Mouse (Mus musculus) ovary, postnatal 10 days (tissue): ENCODE results near the gene 1110008L16Rik.
"Not testable (repeated sequence)": the region's sequence is repeated elsewhere in the genome, so short reads cannot be mapped to it uniquely, and the experiment has no call there.

ENCODE experiments used
- DNase-seq: peaks from one replicate; pipeline ENCODE4 v3.0.0; 2022; ENCODE audit warnings: low spot score

1110008L16Rik gene

GRCm38 (mm10) chr12:55299336-55299735, at the start of gene 1110008L16Rik:
1110008L16Rik (plus strand) TSS chr12:55299577.
- no peak for DNase-seq

DNA sequence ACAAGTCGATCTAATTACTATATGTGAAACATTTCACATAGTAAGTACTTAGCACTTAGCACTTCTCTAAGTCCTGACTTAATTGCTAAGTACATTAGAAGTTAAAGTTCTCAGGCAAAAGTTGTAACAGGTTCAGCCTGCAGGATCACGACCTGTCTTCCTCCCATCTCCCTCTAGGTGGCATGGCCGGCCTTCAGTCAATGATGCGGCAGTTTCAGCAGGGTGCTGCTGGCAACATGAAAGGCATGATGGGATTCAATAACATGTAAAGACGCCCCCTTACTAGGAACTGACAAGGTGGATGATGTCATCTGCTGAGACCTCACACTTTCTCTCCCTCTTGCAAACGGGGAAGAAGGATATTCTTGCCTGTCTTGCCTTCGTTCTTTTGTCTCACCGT, 37.4 kb upstream of the 1110008L16Rik start:
- DNase-seq = not testable (repeated sequence)

DNA sequence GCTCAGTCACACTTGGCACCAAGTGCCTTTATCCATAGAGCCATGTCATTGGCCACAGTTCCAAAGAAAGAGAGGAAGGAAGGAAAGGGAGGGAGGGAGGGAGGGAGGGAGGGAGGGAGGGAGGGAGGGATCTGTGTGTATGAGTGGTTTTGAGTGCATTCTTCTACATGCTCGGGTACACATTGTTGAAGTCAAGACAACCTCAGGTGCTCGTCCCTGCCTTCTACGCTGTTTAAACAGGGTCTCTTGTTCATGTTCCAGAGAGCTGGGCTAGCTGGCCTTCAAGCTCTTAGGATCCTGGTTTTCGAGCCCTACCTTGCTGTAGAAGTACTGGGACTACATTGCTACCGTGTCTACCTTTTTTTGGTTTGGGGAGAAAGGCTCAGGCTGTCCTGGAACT, 36.0 kb upstream of the 1110008L16Rik start:
- not testable (repeated sequence) for DNase-seq

DNA sequence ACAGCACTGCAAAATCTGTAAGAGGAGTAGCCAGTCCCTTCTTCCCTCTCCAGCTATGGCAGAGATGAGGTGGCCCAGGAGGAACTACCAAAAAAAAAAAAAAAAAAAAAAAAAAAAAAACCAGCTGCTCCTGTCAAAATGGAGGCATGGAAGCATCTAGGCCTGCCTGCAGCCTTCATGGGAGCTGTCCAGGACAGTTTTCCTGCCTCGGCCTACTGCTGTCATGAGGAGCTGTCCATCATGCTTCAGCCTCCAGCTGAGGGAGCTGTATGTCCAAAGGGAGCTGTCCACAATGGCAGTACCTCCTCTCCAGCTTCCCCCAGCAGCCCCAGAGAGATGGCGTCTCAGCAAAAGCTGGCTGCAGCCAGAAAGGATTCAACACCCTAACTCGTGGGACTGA, 27.1 kb upstream of the 1110008L16Rik start:
- DNase-seq = no peak

DNA sequence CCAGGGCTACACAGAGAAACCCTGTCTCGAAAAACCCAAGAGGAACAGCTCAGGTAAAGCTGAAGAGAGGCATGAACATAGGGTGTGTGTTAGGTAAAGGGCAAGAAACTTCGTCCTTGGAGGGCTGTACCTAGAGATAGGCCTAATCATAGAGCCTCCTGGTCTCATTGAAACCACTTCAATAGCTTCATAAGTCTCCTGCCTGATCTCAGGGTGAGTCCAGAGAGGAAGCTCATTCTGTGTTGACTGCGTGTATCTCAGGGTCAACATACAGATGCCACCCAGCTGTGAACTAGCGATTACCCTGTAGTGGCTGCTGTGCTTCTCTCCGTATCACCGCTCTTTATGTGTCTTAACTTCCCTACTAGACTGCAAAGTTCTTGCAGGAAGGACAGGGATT, 21.8 kb upstream of the 1110008L16Rik start:
- DNase-seq = not testable (repeated sequence)

GRCm38 (mm10) chr12:55298112-55298511, 1.3 kb upstream of the 1110008L16Rik start:
- no peak for DNase-seq

- no peak for DNase-seq
Measured at GRCm38 (mm10) chr12:55300820-55301351, 1.5 kb downstream of the 1110008L16Rik start.

GRCm38 (mm10) chr12:55301472-55302300, 2.3 kb downstream of the 1110008L16Rik start:
- no peak for DNase-seq

DNA sequence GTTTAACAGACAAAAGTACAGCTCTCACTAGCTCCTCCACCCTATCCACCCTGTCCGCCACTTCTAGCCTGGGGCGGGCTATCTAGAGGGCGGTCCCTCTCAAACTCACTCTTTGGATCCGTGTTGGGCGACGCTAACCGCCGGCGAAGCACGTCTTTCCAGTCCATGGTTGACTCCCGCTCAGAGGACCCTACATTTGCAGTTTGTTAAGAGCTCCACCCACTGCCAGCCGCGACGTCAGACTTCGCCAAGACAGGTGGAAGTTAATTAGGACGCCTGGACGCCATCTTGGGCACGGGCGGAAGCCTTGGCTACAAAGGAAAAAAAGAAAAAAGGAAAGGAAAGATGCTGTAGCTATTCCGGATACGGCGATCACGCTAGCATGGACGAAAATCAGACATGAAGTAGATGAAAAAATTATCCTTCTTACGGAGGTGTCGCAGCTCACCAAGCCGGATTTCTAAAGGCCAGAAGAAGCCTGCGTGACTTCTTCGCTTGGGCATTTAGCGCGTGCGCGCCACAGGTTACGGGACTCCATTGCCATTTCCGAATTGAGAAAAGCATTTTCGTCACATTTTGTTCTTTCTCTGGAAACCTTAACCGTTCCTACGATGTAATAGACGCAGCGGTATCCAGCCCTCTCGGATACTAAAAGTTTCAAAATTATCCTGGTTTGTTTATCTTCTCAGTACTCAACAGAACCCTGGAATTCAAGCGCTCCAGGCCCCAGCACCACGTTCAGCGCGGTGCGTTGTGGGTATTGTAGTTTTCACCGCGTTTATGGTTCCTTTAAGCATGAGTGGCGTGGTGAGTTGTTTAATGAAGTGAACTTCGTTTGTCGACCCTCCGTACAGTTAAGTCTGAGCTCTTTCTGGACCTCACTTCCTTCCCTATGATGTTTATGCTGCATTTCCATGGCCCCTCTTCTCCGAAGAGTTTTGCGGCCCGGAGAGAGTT, 3.4 kb downstream of the 1110008L16Rik start, which contains the start of gene Ppp2r3c:
Gene Ppp2r3c (minus strand): TSS at position 514 of the 957 bp plus-strand sequence.
- peak; percentile 71 for DNase-seq

GRCm38 (mm10) chr12:55306371-55306770, 7.0 kb downstream of the 1110008L16Rik start:
- DNase-seq = no peak

DNA sequence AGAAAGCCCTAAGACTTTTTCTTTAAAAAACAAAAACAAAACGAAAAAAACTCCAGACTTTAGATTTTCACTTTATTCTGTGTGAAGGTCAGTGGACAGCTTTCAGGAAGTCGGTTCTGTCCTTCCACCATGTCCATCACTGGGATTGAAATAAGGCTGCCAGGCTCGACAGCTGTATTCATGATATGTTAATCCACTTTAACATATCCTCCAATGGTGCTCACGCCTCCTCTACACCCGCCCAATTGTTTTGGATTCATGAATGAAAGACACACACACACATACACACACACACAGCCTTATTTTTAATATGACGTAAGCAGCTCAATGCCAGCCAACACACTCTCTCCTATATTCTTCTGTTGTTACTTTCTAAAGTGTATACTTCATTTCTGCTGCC, 8.2 kb downstream of the 1110008L16Rik start:
- DNase-seq = no peak

DNA sequence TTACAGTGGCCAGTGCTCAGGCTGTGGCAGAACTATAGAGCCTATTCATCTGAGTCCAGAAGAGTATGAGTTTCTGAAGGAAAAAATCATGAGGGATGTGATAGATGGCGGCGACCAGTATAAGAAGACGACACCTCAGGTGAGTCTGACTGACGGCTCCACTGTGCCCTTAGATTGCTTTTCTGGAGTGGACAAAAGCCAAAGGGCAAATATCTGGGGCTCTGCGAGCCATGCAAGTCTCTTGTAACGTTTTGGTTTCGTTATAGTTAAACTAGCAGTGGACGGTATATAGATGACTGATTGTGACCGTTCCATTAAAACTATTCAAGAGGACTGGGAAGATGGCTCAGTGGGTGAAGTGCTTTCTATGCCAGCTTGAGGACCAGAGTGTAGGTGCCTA, 9.4 kb downstream of the 1110008L16Rik start:
- no peak for DNase-seq

DNA sequence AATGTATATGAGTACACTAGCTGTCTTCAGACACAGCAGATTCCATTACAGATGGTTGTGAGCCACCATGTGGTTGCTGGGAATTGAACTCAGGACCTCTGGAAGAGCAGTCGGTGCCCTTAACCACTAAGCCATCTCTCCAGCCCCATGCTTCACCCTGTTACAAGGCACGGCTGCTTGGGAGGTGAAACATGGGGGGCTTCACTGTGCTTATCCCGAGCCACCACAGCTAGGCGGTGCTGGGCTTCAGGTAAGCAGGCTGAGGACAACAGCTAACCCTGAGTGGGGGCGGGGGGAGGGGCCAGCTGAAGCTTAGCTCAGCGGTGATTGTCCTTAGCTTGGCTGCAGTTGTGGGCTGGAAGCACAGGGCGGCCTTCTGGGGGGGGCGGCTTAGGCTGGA, 10.1 kb downstream of the 1110008L16Rik start:
- no peak for DNase-seq

GRCm38 (mm10) chr12:55311841-55312240, 12.5 kb downstream of the 1110008L16Rik start:
- no peak for DNase-seq

DNA sequence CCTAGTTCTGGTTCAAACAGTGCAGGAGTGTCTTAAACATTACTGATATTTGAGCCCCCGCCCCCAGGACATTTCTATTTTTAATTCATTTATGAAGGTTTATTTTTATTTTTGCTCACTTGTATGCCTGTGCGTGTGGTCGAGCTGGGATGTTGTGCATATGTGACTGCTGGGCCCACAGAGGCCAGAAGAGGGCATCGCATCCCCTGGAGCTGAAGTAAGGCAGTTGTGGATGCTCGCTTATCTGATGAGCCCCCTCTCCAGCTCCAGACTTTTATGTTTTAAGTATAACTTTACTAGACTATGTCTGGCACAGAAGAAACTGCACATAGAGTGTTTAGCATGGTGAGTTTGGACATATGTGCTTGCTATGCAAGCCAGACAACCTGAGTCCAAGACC, 14.5 kb downstream of the 1110008L16Rik start:
- no peak for DNase-seq

- DNase-seq = peak; percentile 39
Measured at GRCm38 (mm10) chr12:55315192-55315591, 15.8 kb downstream of the 1110008L16Rik start.

DNA sequence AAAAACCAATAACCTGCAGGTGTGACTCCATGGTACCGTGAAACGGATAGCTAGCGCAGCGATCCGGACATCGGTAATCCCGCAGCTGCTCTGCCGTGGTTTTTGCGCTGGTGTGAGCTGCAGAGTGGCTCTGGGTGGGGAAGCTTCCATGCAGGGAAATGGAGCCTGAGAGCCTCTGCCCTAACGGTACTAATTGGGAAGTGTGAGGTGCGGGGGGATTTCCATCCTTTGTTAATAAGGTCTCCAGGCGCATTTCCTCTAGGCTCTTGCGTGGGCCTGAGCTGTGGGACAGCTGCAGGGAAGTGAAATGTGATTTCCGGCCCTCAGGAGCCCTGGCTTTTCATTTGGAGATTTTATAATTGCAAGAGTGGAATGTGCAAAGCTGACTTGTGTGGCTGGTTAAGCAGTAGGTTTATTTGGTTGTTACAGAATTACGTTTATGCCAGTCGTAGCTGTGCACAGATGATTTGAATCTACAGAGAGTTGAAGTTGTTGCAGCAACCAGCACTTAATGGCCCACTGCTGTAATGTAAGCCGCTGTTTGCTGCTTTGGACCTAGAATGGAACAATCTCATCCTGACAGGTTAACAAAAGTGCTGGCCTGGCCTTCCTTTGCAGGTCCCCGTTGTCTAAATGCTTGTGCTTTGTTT, 22.4 kb downstream of the 1110008L16Rik start:
- no peak for DNase-seq

DNA sequence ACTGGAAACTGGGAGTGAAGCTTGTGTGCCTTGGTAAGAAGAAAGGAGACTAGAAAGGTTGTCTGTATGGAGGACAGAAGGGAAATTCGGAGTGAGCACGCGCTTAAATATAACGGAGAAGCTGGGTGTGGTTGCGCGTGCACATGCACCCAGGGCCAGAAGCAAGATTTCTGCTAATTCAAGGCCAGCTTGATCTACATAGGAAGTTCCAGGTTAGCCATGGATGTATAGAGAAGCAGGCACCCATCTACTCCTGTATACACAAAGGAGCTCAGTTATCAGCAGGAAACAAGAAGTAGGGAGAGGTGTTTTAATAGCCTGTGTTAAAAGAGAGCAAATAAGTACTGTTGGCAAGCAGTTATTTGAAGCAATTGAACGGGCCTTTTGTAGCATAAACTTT, 26.3 kb downstream of the 1110008L16Rik start:
- no peak for DNase-seq

DNA sequence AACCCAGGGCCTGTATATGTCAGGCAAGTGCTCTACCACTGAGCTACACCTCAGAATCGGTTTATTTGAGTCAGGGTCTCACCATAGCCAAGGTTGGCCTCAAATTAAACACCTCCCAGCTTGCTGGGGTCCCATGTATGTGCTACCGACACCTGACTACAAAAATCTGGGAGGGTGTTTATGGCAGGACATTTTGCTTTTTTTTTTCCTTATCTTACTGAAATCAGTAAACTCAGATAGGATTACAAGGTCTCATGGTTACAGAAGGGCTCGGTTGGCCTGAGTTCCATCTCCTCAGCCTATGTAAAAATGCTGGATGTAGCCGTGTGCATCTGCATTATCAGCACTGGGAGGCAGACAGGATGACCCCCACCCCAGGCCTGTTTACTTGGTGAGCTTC, 29.4 kb downstream of the 1110008L16Rik start:
- DNase-seq = no peak

- no peak for DNase-seq
Measured at GRCm38 (mm10) chr12:55329351-55329750, 30.0 kb downstream of the 1110008L16Rik start.

DNA sequence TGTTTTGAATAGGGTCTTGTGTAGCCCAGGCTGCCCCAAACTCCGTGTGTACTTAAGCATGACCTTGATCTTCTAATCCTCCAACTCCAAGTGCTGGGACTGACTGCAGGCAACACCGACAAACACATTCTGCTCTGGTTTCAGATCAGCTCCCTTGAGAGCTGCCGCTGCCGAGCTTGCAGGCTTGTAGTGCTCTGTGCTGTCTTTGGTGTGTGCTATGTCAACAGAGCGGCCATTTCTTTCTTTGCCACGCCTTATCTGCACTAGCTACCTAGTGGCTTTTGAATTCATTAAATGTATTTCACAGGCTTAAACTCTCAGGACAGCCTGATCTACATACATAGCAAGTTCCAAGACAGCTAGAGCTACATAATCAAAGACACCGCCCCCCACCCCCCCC, 34.3 kb downstream of the 1110008L16Rik start:
- no peak for DNase-seq

DNA sequence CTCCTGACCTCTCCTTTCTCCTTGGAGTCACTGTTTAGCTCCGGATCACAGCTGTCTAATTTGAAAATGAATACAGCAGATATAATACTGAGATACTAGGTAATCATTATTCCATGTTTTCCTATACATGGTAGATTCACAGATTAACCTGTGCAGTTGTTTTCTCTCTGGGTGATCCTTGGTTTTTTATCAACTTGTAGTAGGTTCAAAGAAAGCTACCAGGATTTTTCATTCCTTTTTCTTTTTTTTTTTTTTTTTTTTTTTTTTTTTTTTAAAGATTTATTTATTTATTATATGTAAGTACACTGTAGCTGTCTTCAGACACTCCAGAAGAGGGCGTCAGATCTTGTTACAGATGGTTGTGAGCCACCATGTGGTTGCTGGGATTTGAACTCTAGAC, 39.1 kb downstream of the 1110008L16Rik start:
- not testable (repeated sequence) for DNase-seq
